Mouse (Mus musculus) embryonic stem cell, embryonic (primary cell): ENCODE data around the gene Galnt6.

Experiments used
- CTCF ChIA-PET, 4 experiments: fragments of 300-600 bp in 2 of 4; fragments of 350-600 bp in 2 of 4; sonication (Branson Sonifier 250); formaldehyde crosslinking; loops; one replicate each; lab custom pipeline; 2022; ENCODE audit warnings: inconsistent platforms in 2 of 4; lab: Charles Lee
- POLR2A ChIA-PET, 4 experiments: fragments of 300-600 bp in 2 of 4; fragments of 350-600 bp in 2 of 4; sonication (Branson Sonifier 250); formaldehyde crosslinking; loops; one replicate each; lab custom pipeline; 2022; ENCODE audit warnings: antibody characterized with exemption in 4 of 4, inconsistent platforms in 1 of 4; lab: Charles Lee

Galnt6 gene

DNA sequence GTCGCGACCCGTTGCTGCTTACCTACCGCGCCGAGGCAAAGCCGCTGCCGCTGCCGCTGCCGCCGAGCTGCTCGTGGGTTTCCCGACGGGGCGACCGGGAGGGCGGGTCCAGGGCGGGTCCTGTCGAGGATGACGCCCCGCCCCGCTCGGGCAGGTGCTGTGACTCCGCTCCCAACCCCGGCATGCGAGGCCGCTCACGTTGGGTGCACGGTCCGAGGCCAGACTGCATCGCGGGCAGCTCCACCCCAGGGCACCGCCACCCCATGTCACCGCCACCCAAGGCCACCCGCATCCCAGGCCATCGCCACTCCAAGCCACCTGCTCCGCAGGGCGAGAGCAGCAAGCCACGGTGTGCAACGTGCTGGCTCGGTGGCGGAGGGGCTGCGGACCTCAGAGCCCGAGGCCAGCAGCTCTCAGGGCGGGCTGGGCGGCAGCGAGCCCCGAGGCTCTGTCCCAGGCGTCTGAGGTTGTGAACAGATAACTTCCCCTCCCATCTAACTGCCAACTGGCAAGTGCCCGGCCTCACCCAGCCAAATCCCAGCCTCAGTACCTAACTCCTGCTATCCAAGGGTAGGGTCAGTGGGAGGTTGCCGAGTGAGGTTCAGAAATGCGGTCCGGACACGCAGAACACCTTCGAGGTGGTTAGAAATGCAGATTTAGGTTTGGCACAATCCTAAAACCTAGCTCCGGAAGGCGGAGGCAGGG, at the start of gene Galnt6:
Gene Galnt6, minus strand, starts transcription at position 96 of the 705 bp plus-strand sequence.
- POLR2A ChIA-PET = interaction anchor here in 3 of 4 experiments (0.6 to 2.3 kb wide), 11 partner anchors 11 to 347 kb away, joined by 3 to 8 read pairs (median 3); no protein-coding TSS in a partner anchor

DNA sequence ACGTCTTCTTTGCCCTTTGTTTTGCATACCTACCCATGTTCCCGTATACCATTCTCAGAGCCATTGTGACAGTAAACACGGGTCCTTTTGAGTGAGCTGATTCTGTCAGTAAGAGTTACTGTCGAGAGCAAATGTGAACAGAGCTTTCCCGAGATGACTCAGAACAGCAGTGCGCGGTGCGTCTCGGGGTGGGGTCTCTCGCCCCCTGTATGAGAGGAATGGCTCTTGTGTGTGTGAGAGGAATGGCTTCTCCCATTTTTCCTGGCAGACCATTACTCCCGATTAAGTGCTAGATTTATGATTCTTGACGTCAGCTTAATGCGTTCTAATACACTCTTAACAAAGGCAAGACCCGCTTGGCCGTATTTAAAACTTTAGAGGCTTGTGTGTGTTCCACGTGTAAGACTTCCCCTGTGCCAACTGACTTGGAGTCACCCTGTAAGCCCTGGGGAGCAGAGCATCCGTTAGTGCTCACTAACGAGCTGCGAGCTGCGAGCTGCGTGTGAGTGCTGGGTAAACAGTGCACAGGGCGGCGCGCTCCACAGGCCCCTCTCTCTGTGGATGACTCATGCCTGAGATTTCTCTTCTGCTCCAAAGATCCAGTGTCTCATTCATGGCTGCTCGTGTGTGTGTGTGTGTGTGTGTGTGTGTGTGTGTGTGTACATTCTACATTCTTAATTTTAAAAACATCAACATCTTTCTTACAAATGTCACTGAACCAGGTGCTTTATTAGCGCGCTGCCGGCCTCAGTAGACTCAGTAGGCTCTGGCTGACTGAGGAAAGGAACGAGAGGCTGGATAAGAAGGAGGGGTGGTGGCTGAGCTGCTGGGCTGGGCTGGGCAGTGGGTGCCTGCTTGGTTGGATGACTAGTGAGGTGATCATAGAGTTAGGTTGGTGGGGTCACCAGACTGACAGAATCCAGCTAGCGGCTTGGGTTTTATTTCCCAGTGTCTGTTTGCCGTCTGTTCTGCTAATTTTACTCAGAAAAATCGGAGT, 48.1 kb upstream of the Galnt6 start:
- POLR2A ChIA-PET = interaction anchor here in 2 of 4 experiments (0.6 to 2.3 kb wide), 8 partner anchors 10 to 57 kb away, joined by 3 to 10 read pairs (median 4); no protein-coding TSS in a partner anchor
- CTCF ChIA-PET = interaction anchor here (0.6 to 3.5 kb wide), 9 partner anchors 13 to 638 kb away, joined by 3 to 14 read pairs (median 3); no protein-coding TSS in a partner anchor

More for the DNA sequence above, at the start of gene Galnt6:
- CTCF ChIA-PET = interaction anchor here (0.6 to 1.5 kb wide), 8 partner anchors 8 to 313 kb away, joined by 3 to 5 read pairs (median 4); no protein-coding TSS in a partner anchor

DNA sequence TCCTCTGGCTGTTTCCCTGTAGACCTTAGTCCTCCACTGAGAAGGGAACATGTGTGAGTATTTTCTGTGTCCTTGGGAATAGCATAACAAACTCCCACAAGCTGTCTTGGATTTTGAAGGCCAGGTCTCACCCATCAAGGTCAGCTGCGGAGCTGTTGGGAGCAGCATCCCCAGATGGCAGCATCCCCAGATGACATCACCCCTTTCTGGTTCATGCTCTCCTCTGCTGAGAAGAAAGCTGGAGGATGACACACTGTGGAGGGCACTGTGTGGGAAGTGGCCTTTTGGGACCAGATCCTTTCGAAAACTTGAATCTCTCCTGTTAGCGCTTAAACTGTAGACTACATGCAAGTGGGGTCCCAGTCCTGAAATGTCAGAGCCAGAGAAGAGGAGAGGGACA, 47.2 kb upstream of the Galnt6 start:
- POLR2A ChIA-PET = interaction anchor here in 2 of 4 experiments (0.6 to 2.3 kb wide), 8 partner anchors 13 to 56 kb away, joined by 3 to 10 read pairs (median 4); no protein-coding TSS in a partner anchor
- CTCF ChIA-PET = interaction anchor here (0.6 to 3.5 kb wide), 10 partner anchors 14 to 639 kb away, joined by 3 to 14 read pairs (median 4); no protein-coding TSS in a partner anchor

- ChIA-PET POLR2A (interaction anchor here in 2 of 4 experiments (0.6 to 2.1 kb wide), 7 partner anchors 14 to 383 kb away, joined by 3 to 8 read pairs (median 3); no protein-coding TSS in a partner anchor), CTCF (interaction anchor here (0.5 to 3.5 kb wide), 14 partner anchors 8 to 545 kb away, joined by 3 to 14 read pairs (median 4); no protein-coding TSS in a partner anchor)
Measured at GRCm38 (mm10) chr15:100775189-100776166, 46.3 kb upstream of the Galnt6 start.

DNA sequence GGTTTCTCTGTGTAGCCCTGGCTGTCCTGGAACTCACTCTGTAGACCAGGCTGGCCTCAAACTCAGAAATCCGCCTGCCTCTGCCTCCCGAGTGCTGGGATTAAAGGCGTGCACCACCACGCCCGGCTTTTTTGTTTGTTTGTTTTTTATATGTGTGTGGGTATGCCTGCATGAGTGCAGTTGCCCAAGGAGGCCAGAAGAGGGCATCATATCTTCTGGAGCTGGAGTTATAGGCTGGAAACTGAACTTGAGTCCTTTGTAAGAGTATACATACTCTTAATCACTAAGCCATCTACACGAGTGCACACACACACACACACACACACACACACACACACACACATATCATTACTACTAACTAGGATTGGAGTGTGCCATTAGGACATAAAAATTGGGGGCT, 44.7 kb upstream of the Galnt6 start:
- POLR2A ChIA-PET = interaction anchor here in 3 of 4 experiments (0.5 to 0.9 kb wide), 3 partner anchors 18 to 462 kb away, joined by 3 to 4 read pairs (median 4); no protein-coding TSS in a partner anchor
- CTCF ChIA-PET = interaction anchor here in 3 of 4 experiments (0.6 to 2.0 kb wide), 8 partner anchors 10 to 881 kb away, joined by 3 to 5 read pairs (median 3); no protein-coding TSS in a partner anchor

- ChIA-PET POLR2A (no interaction called here), CTCF (interaction anchor here in 2 of 4 experiments (0.6 to 1.4 kb wide), 3 partner anchors 15 to 1052 kb away, joined by 3 to 6 read pairs (median 3); no protein-coding TSS in a partner anchor)
Measured at GRCm38 (mm10) chr15:100772685-100773084, 43.5 kb upstream of the Galnt6 start.

- POLR2A ChIA-PET = interaction anchor here in 1 of 4 experiments (1.3 kb wide), 1 partner anchor 20 kb away, joined by 5 read pairs; no protein-coding TSS in a partner anchor
- CTCF ChIA-PET = interaction anchor here in 2 of 4 experiments (1.0 to 1.9 kb wide), 4 partner anchors 9 to 286 kb away, joined by 3 to 6 read pairs (median 4); partner anchors contain the start of gene Slc4a8 (in 1 of the 2)
Measured at GRCm38 (mm10) chr15:100770338-100770737, 41.2 kb upstream of the Galnt6 start.

DNA sequence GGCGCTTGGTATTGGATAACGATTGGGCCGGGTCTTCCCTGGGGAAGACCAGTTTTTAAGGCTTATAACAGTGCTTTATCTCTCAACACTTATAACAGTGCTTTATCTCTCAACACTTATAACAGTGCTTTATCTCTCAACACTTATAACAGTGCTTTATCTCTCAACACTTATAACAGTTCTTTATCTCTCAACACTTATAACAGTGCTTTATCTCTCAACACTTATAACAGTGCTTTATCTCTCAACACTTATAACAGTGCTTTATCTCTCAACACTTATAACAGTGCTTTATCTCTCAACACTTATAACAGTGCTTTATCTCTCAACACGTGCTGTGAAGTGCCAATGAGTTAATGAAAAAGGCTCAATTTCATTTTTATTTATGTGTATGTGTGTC, 39.8 kb upstream of the Galnt6 start:
- ChIA-PET CTCF (interaction anchor here (0.5 to 1.7 kb wide), 6 partner anchors 10 to 1744 kb away, joined by 3 to 5 read pairs (median 3); no protein-coding TSS in a partner anchor), POLR2A (interaction anchor here in 2 of 4 experiments (0.8 to 1.4 kb wide), 3 partner anchors 11 to 46 kb away, joined by 3 to 4 read pairs (median 3); no protein-coding TSS in a partner anchor)

GRCm38 (mm10) chr15:100767851-100768250, 38.7 kb upstream of the Galnt6 start:
- ChIA-PET CTCF (interaction anchor here in 3 of 4 experiments (0.8 to 1.7 kb wide), 5 partner anchors 10 to 403 kb away, joined by 3 to 5 read pairs (median 4); no protein-coding TSS in a partner anchor), POLR2A (no interaction called here)

- ChIA-PET POLR2A (no interaction called here), CTCF (interaction anchor here in 1 of 4 experiments (0.8 kb wide), 1 partner anchor 9 kb away, joined by 3 read pairs; no protein-coding TSS in a partner anchor)
Measured at GRCm38 (mm10) chr15:100766826-100767225, 37.6 kb upstream of the Galnt6 start.

DNA sequence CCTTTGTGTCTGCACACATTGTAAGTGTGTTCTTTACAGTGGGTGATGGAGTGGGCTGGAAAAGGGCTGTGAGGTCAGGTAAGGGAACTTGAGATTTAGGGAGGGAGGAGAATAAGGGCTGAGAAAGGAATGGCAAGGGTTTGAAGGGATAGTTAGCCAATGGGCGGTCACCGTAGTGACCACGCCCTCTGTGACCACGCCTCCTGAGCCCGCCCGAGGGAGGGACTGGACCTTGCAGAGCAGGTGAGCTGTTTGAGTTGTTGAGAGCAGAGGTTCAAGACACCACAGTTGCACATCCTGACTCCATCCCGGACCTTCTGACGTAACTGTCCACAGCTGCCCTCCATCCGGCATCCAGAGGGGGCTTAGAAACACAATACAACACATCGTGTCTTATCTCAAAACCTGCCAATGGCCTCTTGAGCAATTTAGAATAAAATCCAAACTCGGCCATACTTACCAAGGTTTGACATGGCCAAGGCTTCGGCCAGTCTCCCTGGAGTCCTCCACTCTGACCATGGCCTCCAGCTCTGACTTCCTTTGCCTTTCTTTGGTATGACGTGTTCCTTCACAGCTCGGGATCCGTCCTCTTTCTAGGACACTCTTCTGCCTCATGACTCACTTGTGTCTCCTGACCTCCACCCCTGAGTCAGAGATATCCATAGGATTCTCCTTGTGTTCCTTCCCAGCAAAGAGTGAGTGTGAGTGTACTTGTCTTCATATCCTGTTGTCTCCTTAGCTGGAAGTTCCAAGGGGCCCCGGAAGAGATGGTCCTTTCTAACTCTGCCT, 35.2 kb upstream of the Galnt6 start:
- POLR2A ChIA-PET = interaction anchor here in 2 of 4 experiments (0.7 to 1.7 kb wide), 3 partner anchors 14 to 522 kb away, joined by 3 to 5 read pairs (median 4); no protein-coding TSS in a partner anchor
- CTCF ChIA-PET = interaction anchor here in 1 of 4 experiments (0.7 kb wide), 1 partner anchor 242 kb away, joined by 3 read pairs; no protein-coding TSS in a partner anchor

DNA sequence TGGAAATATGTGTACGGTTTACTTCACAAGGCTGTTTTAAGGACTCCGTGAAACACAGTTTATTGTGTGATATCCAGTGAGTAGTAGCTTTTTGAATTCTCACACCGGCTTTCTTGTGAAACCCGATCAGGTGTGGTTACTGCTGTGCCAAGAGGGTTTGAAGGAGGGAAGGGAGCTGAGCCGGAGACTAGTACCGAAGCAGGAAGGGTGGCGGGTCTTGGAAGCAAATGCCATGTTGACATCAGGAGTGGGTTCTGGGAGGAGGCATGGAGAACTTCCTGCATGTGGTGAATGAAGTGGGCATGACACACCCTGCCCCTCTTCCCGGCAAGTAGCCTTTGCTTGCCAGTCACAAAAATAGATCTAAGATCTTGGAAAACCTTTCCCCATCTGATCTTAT, 33.5 kb upstream of the Galnt6 start:
- ChIA-PET POLR2A (interaction anchor here in 2 of 4 experiments (0.6 to 1.9 kb wide), 4 partner anchors 8 to 336 kb away, joined by 3 to 4 read pairs (median 3); no protein-coding TSS in a partner anchor), CTCF (interaction anchor here (0.6 to 1.9 kb wide), 8 partner anchors 14 to 356 kb away, joined by 3 to 7 read pairs (median 3); no protein-coding TSS in a partner anchor)

- ChIA-PET CTCF (interaction anchor here (0.5 to 2.3 kb wide), 19 partner anchors 9 to 1204 kb away, joined by 3 to 8 read pairs (median 3); partner anchors contain the start of gene Dazap2 (in 2 of the 4)), POLR2A (interaction anchor here in 2 of 4 experiments (0.6 to 1.9 kb wide), 4 partner anchors 10 to 308 kb away, joined by 3 read pairs; no protein-coding TSS in a partner anchor)
Measured at GRCm38 (mm10) chr15:100761419-100762185, 32.4 kb upstream of the Galnt6 start, which contains the start of gene Slc4a8. TSS of gene Slc4a8 (plus strand) at chr15:100761747.

GRCm38 (mm10) chr15:100761036-100761418, 31.9 kb upstream of the Galnt6 start:
- POLR2A ChIA-PET = interaction anchor here in 1 of 4 experiments (1.0 kb wide), 1 partner anchor 190 kb away, joined by 3 read pairs; no protein-coding TSS in a partner anchor
- CTCF ChIA-PET = interaction anchor here (0.5 to 2.3 kb wide), 14 partner anchors 9 to 1204 kb away, joined by 3 to 8 read pairs (median 4); partner anchors contain the start of gene Dazap2 (in 1 of the 4)
